Mouse (Mus musculus): ENCODE results near the gene Olfr437.
"Not testable (repeated sequence)": the region's sequence is repeated elsewhere in the genome, so short reads cannot be mapped to it uniquely, and the experiment has no call there.

Gene Olfr437

GRCm38 (mm10) chr6:43162982-43163381, at the start of gene Olfr437:
Olfr437 (plus strand) TSS chr6:43163282.
- no peak for ATAC-seq (ENCODE audit: low TSS enrichment)

- ATAC-seq (ENCODE audit: low TSS enrichment) = not testable (repeated sequence)
These were observed 16.8 kb upstream of the Olfr437 start, which contains the start of gene Olfr237-ps1 for GRCm38 (mm10) chr6:43146267-43146666. Olfr237-ps1 (plus strand) TSS chr6:43146567.

- ATAC-seq (ENCODE audit: low TSS enrichment) = no peak
These were observed 3.6 kb upstream of the Olfr437 start for GRCm38 (mm10) chr6:43159502-43159901.

GRCm38 (mm10) chr6:43167246-43167645, 4.2 kb downstream of the Olfr437 start:
- no peak for ATAC-seq (ENCODE audit: low TSS enrichment)

- no peak for ATAC-seq (ENCODE audit: low TSS enrichment)
These were observed 8.8 kb downstream of the Olfr437 start, which contains the start of gene Olfr13 for GRCm38 (mm10) chr6:43171840-43172239. Olfr13 (plus strand) TSS chr6:43172140.

- no peak for ATAC-seq (ENCODE audit: low TSS enrichment)
These were observed 15.0 kb downstream of the Olfr437 start for GRCm38 (mm10) chr6:43178129-43178528.

GRCm38 (mm10) chr6:43178584-43179501, 15.8 kb downstream of the Olfr437 start:
- peak; percentile 67; the same call in 1 of the 2 replicates for ATAC-seq (ENCODE audit: low TSS enrichment)

- ATAC-seq (ENCODE audit: low TSS enrichment) = no peak
These were observed 27.9 kb downstream of the Olfr437 start for GRCm38 (mm10) chr6:43190986-43191385.

- ATAC-seq (ENCODE audit: low TSS enrichment) = peak; percentile 82
These were observed 33.7 kb downstream of the Olfr437 start, which contains the start of gene Olfr435 for GRCm38 (mm10) chr6:43196781-43197180. Olfr435 (plus strand) TSS chr6:43197146.

GRCm38 (mm10) chr6:43198094-43198493, 35.0 kb downstream of the Olfr437 start:
- no peak for ATAC-seq (ENCODE audit: low TSS enrichment)

GRCm38 (mm10) chr6:43202786-43203185, 39.7 kb downstream of the Olfr437 start:
- peak; percentile 91 for ATAC-seq (ENCODE audit: low TSS enrichment)

GRCm38 (mm10) chr6:43205355-43205754, 42.3 kb downstream of the Olfr437 start:
- ATAC-seq (ENCODE audit: low TSS enrichment) = no peak

- ATAC-seq (ENCODE audit: low TSS enrichment) = peak; percentile 97
These were observed 49.8 kb downstream of the Olfr437 start, which contains the start of gene Olfr434 for GRCm38 (mm10) chr6:43212873-43213272. Olfr434 (plus strand) TSS chr6:43213021.

All from frontal cortex, adult (tissue).